Mouse (Mus musculus): ENCODE results near the gene Wdr93. TPM values are rescaled to one million over a fixed set of nuclear protein-coding genes. Genes with fewer than 3 reads are reported as not detected.
A peak's percentile ranks its signal among the peaks of the same experiment; 100 is the strongest.

Gene Wdr93
- polyA plus RNA-seq, 1 experiment from 2014 or later = 0.07 TPM

- Histone ChIP-seq H3K36me3 (ENCODE audit: control insufficient read depth, insufficient read depth) (no peaks in the 10 kb centered on the region), H3K9ac (ENCODE audit: low read depth, low read length) (no peak overlapping the region), H3K4me3 (ENCODE audit: low read depth, low read length) (no peak overlapping the region), H3K27me3 (ENCODE audit: control insufficient read depth, insufficient read depth, low read depth, low read length) (no peaks in the 10 kb centered on the region), H3K9me3 (replicated peaks; ENCODE audit: control insufficient read depth, low read length) (no peaks in the 10 kb centered on the region), H3K4me1 (ENCODE audit: control insufficient read depth, low read depth, low read length) (no peaks in the 10 kb centered on the region), H3K4me2 (ENCODE audit: low read depth, low read length) (no peak overlapping the region), H3K27ac (ENCODE audit: low read length) (no peak overlapping the region)
- WGBS (ENCODE audit: insufficient replicate concordance) = 47% methylated on average over 5 of the region's 5 CpGs
- no peak for ATAC-seq (ENCODE audit: low read depth)
Observed at GRCm38 (mm10) chr7:79761124-79761876, 18.3 kb downstream of the Wdr93 start.

GRCm38 (mm10) chr7:79762106-79762505 is 19.1 kb downstream of the Wdr93 start:
- ATAC-seq (ENCODE audit: low read depth) = no peak
- Histone ChIP-seq H3K27me3 (ENCODE audit: control insufficient read depth, insufficient read depth, low read depth, low read length) (no peaks in the 10 kb centered on the region), H3K4me3 (ENCODE audit: low read depth, low read length) (no peak overlapping the region), H3K27ac (ENCODE audit: low read length) (no peak overlapping the region), H3K9me3 (replicated peaks; ENCODE audit: control insufficient read depth, low read length) (no peaks in the 10 kb centered on the region), H3K9ac (ENCODE audit: low read depth, low read length) (no peak overlapping the region), H3K4me2 (ENCODE audit: low read depth, low read length) (no peak overlapping the region), H3K4me1 (ENCODE audit: control insufficient read depth, low read depth, low read length) (no peaks in the 10 kb centered on the region), H3K36me3 (ENCODE audit: control insufficient read depth, insufficient read depth) (no peaks in the 10 kb centered on the region)
- 46% methylated on average over 8 of the region's 8 CpGs for WGBS (ENCODE audit: insufficient replicate concordance)

GRCm38 (mm10) chr7:79765991-79766390 is 23.0 kb downstream of the Wdr93 start:
- H3K4me3 ChIP-seq (ENCODE audit: low read depth, low read length) = no peak overlapping the region
- H3K27ac ChIP-seq (ENCODE audit: low read length) = no peak overlapping the region
- no peaks in the 10 kb centered on the region for H3K36me3 ChIP-seq (ENCODE audit: control insufficient read depth, insufficient read depth)
- H3K4me1 ChIP-seq (ENCODE audit: control insufficient read depth, low read depth, low read length) = no peaks in the 10 kb centered on the region
- H3K9ac ChIP-seq (ENCODE audit: low read depth, low read length) = no peak overlapping the region
- H3K27me3 ChIP-seq (ENCODE audit: control insufficient read depth, insufficient read depth, low read depth, low read length) = no peaks in the 10 kb centered on the region
- ATAC-seq (ENCODE audit: low read depth) = no peak
- H3K4me2 ChIP-seq (ENCODE audit: low read depth, low read length) = no peak overlapping the region
- WGBS (ENCODE audit: insufficient replicate concordance) = 40% methylated on average over 1 of the region's 1 CpGs
- no peaks in the 10 kb centered on the region for H3K9me3 ChIP-seq (replicated peaks; ENCODE audit: control insufficient read depth, low read length)

- ATAC-seq (ENCODE audit: low read depth) = no peak
- WGBS (ENCODE audit: insufficient replicate concordance) = 61% methylated on average over 3 of the region's 3 CpGs
- Histone ChIP-seq H3K27ac (ENCODE audit: low read length) (no peak overlapping the region), H3K9me3 (replicated peaks; ENCODE audit: control insufficient read depth, low read length) (no peaks in the 10 kb centered on the region), H3K4me3 (ENCODE audit: low read depth, low read length) (no peak overlapping the region), H3K27me3 (ENCODE audit: control insufficient read depth, insufficient read depth, low read depth, low read length) (no peaks in the 10 kb centered on the region), H3K9ac (ENCODE audit: low read depth, low read length) (no peak overlapping the region), H3K4me1 (ENCODE audit: control insufficient read depth, low read depth, low read length) (no peaks in the 10 kb centered on the region), H3K36me3 (ENCODE audit: control insufficient read depth, insufficient read depth) (no peaks in the 10 kb centered on the region), H3K4me2 (ENCODE audit: low read depth, low read length) (no peak overlapping the region)
Observed at GRCm38 (mm10) chr7:79769664-79770063, 26.7 kb downstream of the Wdr93 start.

- no peak overlapping the region for H3K27ac ChIP-seq (ENCODE audit: low read length)
- H3K9ac ChIP-seq (ENCODE audit: low read depth, low read length) = no peak overlapping the region
- no peaks in the 10 kb centered on the region for H3K9me3 ChIP-seq (replicated peaks; ENCODE audit: control insufficient read depth, low read length)
- H3K4me3 ChIP-seq (ENCODE audit: low read depth, low read length) = no peak overlapping the region
- H3K4me2 ChIP-seq (ENCODE audit: low read depth, low read length) = no peak overlapping the region
- H3K27me3 ChIP-seq (ENCODE audit: control insufficient read depth, insufficient read depth, low read depth, low read length) = no peaks in the 10 kb centered on the region
- H3K36me3 ChIP-seq (ENCODE audit: control insufficient read depth, insufficient read depth) = no peaks in the 10 kb centered on the region
- H3K4me1 ChIP-seq (ENCODE audit: control insufficient read depth, low read depth, low read length) = no peaks in the 10 kb centered on the region
- no peak for ATAC-seq (ENCODE audit: low read depth)
- 45% methylated on average over 15 of the region's 15 CpGs for WGBS (ENCODE audit: insufficient replicate concordance)
Observed at GRCm38 (mm10) chr7:79771561-79772512, 28.9 kb downstream of the Wdr93 start.

GRCm38 (mm10) chr7:79780647-79781626 is 38.0 kb downstream of the Wdr93 start:
- Histone ChIP-seq H3K27me3 (ENCODE audit: control insufficient read depth, insufficient read depth, low read depth, low read length) (no peaks in the 10 kb centered on the region), H3K36me3 (ENCODE audit: control insufficient read depth, insufficient read depth) (no peaks in the 10 kb centered on the region), H3K4me3 (ENCODE audit: low read depth, low read length) (peak overlapping the region; percentile 37), H3K4me1 (ENCODE audit: control insufficient read depth, low read depth, low read length) (no peaks in the 10 kb centered on the region), H3K27ac (ENCODE audit: low read length) (peak overlapping the region; percentile 86), H3K9me3 (replicated peaks; ENCODE audit: control insufficient read depth, low read length) (no peaks in the 10 kb centered on the region), H3K4me2 (ENCODE audit: low read depth, low read length) (peak overlapping the region; percentile 58), H3K9ac (ENCODE audit: low read depth, low read length) (no peak overlapping the region)
- 15% methylated on average over 16 of the region's 16 CpGs for WGBS (ENCODE audit: insufficient replicate concordance)
- ATAC-seq (ENCODE audit: low read depth) = peak; percentile 80

GRCm38 (mm10) chr7:79781826-79782515 is 39.0 kb downstream of the Wdr93 start:
- 65% methylated on average over 11 of the region's 11 CpGs for WGBS (ENCODE audit: insufficient replicate concordance)

GRCm38 (mm10) chr7:79782516-79782855 is 39.5 kb downstream of the Wdr93 start:
- Histone ChIP-seq H3K4me2 (ENCODE audit: low read depth, low read length) (no peak overlapping the region), H3K9ac (ENCODE audit: low read depth, low read length) (no peak overlapping the region), H3K9me3 (replicated peaks; ENCODE audit: control insufficient read depth, low read length) (no peaks in the 10 kb centered on the region), H3K4me1 (ENCODE audit: control insufficient read depth, low read depth, low read length) (no peaks in the 10 kb centered on the region), H3K27ac (ENCODE audit: low read length) (no peak overlapping the region), H3K4me3 (ENCODE audit: low read depth, low read length) (no peak overlapping the region), H3K27me3 (ENCODE audit: control insufficient read depth, insufficient read depth, low read depth, low read length) (no peaks in the 10 kb centered on the region), H3K36me3 (ENCODE audit: control insufficient read depth, insufficient read depth) (no peaks in the 10 kb centered on the region)
- ATAC-seq (ENCODE audit: low read depth) = no peak
- 52% methylated on average over 2 of the region's 2 CpGs for WGBS (ENCODE audit: insufficient replicate concordance)

More at GRCm38 (mm10) chr7:79781826-79782515, 39.0 kb downstream of the Wdr93 start:
- H3K4me2 ChIP-seq (ENCODE audit: low read depth, low read length) = no peak overlapping the region
- ATAC-seq (ENCODE audit: low read depth) = no peak
- H3K27me3 ChIP-seq (ENCODE audit: control insufficient read depth, insufficient read depth, low read depth, low read length) = no peaks in the 10 kb centered on the region
- no peak overlapping the region for H3K4me3 ChIP-seq (ENCODE audit: low read depth, low read length)
- no peaks in the 10 kb centered on the region for H3K4me1 ChIP-seq (ENCODE audit: control insufficient read depth, low read depth, low read length)
- H3K9ac ChIP-seq (ENCODE audit: low read depth, low read length) = no peak overlapping the region
- H3K36me3 ChIP-seq (ENCODE audit: control insufficient read depth, insufficient read depth) = no peaks in the 10 kb centered on the region
- H3K27ac ChIP-seq (ENCODE audit: low read length) = peak overlapping the region; percentile 86; the same call in 1 of the 2 replicates
- no peaks in the 10 kb centered on the region for H3K9me3 ChIP-seq (replicated peaks; ENCODE audit: control insufficient read depth, low read length)
